Mouse (Mus musculus): Measurements from ENCODE around the gene Atxn1l. TPM values are rescaled to one million over a fixed set of nuclear protein-coding genes. Genes with fewer than 3 reads are reported as not detected.
"Not testable (repeated sequence)": the region's sequence is repeated elsewhere in the genome, so short reads cannot be mapped to it uniquely, and the experiment has no call there.

Atxn1l gene
- total RNA-seq (2021), result 10 to 100 TPM; 42.8 to 45.0 TPM
- long read RNA-seq, experiment 1, full-length matches to known transcripts, result 3 of 14 reads
- long read RNA-seq, experiment 1, partial matches to known transcripts, result 0 of 14 reads
- long read RNA-seq, experiment 1, other reads (novel, unspliced or antisense), result 11 of 14 reads
- long read RNA-seq, experiment 2, full-length matches to known transcripts, result 2 of 13 reads
- long read RNA-seq, experiment 2, partial matches to known transcripts, result 0 of 13 reads
- long read RNA-seq, experiment 2, other reads (novel, unspliced or antisense), result 11 of 13 reads

GRCm38 (mm10) chr8:109737237-109738048 is at the start of gene Atxn1l:
Atxn1l (minus strand) TSS chr8:109737739.
- peak; percentile 73 to 79 for DNase-seq (ENCODE audit: low spot score in 2 of 2)

- DNase-seq (ENCODE audit: low spot score in 2 of 2), result no peak
Measured at GRCm38 (mm10) chr8:109780548-109780947, 43.0 kb upstream of the Atxn1l start.

- DNase-seq (ENCODE audit: low spot score in 2 of 2), result no peak
Measured at GRCm38 (mm10) chr8:109779431-109780228, 42.1 kb upstream of the Atxn1l start.

- peak; percentile 2 to 17 for DNase-seq (ENCODE audit: low spot score in 2 of 2)
Measured at GRCm38 (mm10) chr8:109778993-109779421, 41.5 kb upstream of the Atxn1l start.

- DNase-seq (ENCODE audit: low spot score in 2 of 2), result peak; percentile 96 to 97
Measured at GRCm38 (mm10) chr8:109778280-109778977, 40.9 kb upstream of the Atxn1l start, which contains the start of gene Ap1g1. Ap1g1 (plus strand) TSS chr8:109778554.

- DNase-seq (ENCODE audit: low spot score in 2 of 2), result no peak
Measured at GRCm38 (mm10) chr8:109777851-109778250, 40.3 kb upstream of the Atxn1l start.

- no peak for DNase-seq (ENCODE audit: low spot score in 2 of 2)
Measured at GRCm38 (mm10) chr8:109773154-109773553, 35.6 kb upstream of the Atxn1l start.

GRCm38 (mm10) chr8:109766081-109766480 is 28.5 kb upstream of the Atxn1l start:
- DNase-seq (ENCODE audit: low spot score in 2 of 2), result no peak

GRCm38 (mm10) chr8:109764031-109764430 is 26.5 kb upstream of the Atxn1l start:
- DNase-seq (ENCODE audit: low spot score in 2 of 2), result no peak

- no peak for DNase-seq (ENCODE audit: low spot score in 2 of 2)
Measured at GRCm38 (mm10) chr8:109760221-109760620, 22.7 kb upstream of the Atxn1l start.

- DNase-seq (ENCODE audit: low spot score in 2 of 2), result no peak
Measured at GRCm38 (mm10) chr8:109759426-109759825, 21.9 kb upstream of the Atxn1l start.

- no peak for DNase-seq (ENCODE audit: low spot score in 2 of 2)
Measured at GRCm38 (mm10) chr8:109756849-109757248, 19.3 kb upstream of the Atxn1l start.

- DNase-seq (ENCODE audit: low spot score in 2 of 2), result not testable (repeated sequence)
Measured at GRCm38 (mm10) chr8:109755554-109755953, 18.0 kb upstream of the Atxn1l start.

- DNase-seq (ENCODE audit: low spot score in 2 of 2), result no peak
Measured at GRCm38 (mm10) chr8:109754696-109755095, 17.2 kb upstream of the Atxn1l start.

GRCm38 (mm10) chr8:109751731-109752485 is 14.4 kb upstream of the Atxn1l start:
- no peak for DNase-seq (ENCODE audit: low spot score in 2 of 2)

- DNase-seq (ENCODE audit: low spot score in 2 of 2), result peak in 1 of 2 experiments; percentile 18
Measured at GRCm38 (mm10) chr8:109750699-109751098, 13.2 kb upstream of the Atxn1l start.

- DNase-seq (ENCODE audit: low spot score in 2 of 2), result no peak
Measured at GRCm38 (mm10) chr8:109750274-109750673, 12.7 kb upstream of the Atxn1l start.

GRCm38 (mm10) chr8:109747468-109748199 is 10.1 kb upstream of the Atxn1l start:
- no peak for DNase-seq (ENCODE audit: low spot score in 2 of 2)

GRCm38 (mm10) chr8:109738049-109738380 is 476 bp upstream of the Atxn1l start:
- DNase-seq (ENCODE audit: low spot score in 2 of 2), result no peak

Data from left cerebral cortex, adult 18-20 months (tissue).